Mouse (Mus musculus) effector memory CD4-positive, alpha-beta T cell, adult 7 months (primary cell): ENCODE data around the gene Pex6. TPM values are rescaled to one million over a fixed set of nuclear protein-coding genes. Genes with fewer than 3 reads are reported as not detected.

Experiments
- polyA plus RNA-seq: library from polyadenylated mRNA; unstranded; fragments of 100-300 nt; shearing (Covaris generic); gene quantifications from one replicate; pipeline ENCODE4 v1.2.1, GENCODE M21; 2017

Gene Pex6
- 27.2 TPM for polyA plus RNA-seq

DNA sequence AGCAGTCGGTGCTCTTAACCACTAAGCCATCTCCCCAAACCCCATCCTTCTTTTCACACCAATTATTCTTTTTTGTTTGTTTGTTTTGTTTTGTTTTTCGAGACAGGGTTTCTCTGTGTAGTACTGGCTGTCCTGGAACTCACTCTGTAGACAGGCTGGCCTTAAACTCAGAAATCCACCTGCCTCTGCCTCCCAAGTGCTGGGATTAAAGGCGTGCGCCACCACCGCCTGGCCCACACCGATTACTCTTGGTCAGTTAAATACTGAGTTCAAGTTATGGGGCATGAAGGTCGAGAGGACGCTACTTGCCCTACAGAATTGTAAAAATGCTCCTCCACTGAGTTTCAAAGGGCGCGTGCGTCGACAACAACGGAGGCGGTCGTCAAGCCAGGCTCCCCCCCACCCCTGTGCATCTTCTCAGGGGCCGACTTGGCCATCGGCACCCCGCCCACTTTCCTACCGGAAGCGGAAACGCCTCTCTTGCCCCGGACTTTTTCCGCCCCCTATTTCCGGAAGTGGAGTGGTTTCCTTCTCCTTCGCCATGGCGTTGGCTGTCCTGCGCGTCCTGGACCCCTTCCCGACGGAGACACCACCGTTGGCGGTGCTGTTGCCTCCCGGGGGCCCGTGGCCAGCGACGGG is at the start of gene Pex6:
Gene Pex6 (plus strand): TSS at position 505 of the 639 bp plus-strand sequence.

DNA sequence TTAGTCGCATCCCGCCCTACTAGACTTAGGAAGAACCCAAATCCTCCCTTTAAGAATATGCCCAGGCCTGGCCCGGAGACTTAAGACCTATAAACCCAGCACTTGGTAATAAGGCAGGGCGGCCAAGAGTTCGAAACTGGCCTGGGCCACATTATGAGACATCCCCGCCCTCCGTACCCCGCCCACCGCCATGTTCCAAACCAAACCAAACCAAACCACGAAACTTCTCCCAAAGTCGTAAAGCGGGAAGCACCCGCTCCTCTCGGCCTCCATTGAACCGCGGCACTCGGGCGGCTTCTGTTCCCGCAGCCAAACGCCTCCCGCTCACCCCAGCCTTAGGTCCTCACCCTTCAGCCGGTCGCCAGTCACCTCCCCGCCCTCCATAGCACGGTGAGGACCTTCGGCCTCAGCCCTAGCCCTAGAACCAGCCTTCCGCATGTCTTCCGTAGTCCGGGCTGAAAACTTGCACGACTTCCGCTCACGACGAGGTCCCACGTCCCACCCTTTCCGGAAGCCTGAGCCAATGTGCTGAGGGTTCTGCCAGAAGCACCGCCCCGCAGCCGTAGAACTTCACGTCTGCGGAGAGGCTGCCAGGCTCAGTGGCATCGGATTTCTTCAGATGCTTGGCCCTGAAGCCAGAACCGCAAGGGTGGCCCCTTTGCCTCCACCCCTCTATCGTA is 37.3 kb upstream of the Pex6 start, which contains the start of gene Rrp36:
Gene Rrp36 (minus strand): TSS at position 503 of the 680 bp plus-strand sequence.

DNA sequence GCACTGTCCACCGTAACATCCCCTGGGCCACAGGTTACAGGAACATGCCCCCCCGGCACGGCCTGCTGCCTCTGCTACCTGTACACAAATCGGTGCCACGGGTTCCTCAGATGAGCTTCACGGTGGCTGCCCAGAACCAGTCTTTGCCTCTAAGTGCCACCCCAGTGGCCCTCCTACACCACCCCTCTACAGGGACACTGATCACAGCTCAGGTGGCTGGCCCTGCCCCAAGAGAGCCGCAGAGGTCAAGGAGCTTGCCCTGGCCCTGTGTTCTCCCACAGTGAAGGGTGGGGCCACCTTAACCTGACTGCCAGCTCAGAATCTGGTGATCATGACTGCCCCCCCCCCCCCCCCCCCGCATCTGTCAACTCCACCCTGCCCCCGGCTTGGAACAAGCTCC is 32.8 kb upstream of the Pex6 start, which contains the start of gene Mea1:
Gene Mea1 (plus strand): TSS at position 378 of the 400 bp plus-strand sequence.

DNA sequence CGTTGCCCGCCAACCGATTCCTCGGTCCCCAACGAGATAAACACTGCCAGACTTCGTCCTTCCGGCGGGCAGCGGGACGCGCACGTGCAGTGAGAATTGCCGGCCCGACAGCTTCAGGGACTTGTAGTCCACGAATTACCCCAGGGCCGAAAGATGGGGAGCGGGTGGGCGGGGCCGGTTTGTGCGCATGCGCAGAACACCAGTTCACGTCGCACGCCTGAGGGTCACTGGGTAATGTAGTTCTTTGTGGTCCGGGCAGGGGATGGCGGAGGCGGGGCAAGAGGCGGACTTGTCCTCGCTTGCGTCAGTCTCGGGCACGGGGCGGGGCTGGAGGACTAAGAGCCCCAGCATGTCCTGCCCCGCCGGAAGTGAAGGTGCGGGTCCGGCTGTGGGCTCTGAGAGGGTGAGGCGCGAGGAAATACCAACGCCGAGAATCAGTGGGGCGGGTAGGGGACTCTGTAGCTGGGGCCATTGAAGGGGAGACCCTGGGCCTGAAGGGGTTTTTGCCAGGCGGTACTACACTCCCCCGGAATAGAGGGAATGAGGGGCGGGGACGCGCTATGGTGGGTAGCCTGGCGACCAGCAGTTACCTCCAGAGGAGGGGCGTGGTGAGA is 30.4 kb upstream of the Pex6 start, which contains the start of gene Klhdc3:
Gene Klhdc3 (minus strand): TSS at position 155 of the 614 bp plus-strand sequence.

DNA sequence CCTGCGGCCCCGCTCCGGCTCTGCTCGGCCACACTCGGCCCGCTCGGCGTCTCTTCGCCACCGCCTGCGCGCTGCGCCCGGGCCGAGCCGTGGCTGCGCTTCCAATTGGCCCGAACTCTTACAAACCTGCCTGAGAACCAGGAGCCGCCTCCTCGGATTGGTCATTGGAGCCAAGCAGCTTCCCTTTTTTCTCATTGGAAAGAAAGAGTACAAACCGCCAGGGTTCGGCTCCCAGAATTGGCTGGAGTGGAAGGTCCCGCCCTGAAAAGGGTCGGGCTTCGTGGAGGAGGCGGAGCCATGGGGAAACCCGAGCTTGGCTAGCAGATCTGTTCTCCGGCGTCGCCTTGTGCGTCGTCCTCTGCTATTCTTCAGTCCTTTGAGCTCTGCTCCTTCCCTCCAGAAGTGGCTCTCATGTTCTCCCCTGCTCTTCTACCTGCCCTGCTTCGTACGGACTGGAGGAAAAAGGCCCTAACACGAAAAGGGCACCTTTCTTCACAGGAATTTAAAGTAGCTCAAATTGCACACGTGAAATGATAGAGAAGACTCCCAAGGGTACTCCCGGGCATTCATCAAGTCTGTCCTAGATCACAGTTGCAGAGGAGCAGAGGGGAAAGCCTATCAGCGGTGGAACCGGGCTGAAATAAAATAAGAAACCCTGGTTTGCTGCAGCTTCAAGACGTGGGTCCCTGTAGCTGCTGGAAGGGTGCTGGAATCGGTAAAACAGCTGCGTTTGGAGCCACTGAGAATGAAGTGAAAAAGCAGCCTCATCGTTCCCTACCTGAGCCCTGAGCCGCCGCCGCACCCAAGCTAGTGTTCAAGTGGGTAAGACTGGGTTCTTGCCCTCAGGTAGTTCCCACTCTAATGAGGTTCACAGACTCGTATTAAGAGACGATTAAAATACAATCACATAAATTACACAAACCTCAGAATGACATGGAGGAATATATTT is 6.1 kb upstream of the Pex6 start, which contains the start of gene Ppp2r5d:
Gene Ppp2r5d (minus strand): TSS at position 225 of the 949 bp plus-strand sequence.

DNA sequence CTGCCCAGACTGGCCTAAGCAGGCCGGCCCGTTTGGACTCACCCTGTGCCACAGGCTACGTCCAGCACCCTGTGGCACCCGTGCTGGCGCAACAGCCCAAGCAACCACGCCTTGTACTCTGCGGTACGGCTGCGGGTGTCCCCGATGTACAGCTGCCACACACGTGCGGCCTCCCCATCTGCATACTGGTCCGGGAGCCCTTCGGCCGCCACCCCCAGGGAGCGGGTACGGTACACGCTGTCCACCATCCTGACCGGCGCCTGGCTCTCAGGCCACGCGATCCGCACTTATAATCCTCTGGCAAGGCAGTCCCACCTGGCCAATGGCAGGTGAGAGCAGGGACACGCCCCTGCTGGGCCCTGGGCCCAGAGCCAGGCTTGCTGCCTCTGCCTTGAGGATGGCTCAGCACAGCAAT is 17.6 kb downstream of the Pex6 start, which contains the start of gene Gnmt:
Gene Gnmt (minus strand): TSS at position 265 of the 415 bp plus-strand sequence.

DNA sequence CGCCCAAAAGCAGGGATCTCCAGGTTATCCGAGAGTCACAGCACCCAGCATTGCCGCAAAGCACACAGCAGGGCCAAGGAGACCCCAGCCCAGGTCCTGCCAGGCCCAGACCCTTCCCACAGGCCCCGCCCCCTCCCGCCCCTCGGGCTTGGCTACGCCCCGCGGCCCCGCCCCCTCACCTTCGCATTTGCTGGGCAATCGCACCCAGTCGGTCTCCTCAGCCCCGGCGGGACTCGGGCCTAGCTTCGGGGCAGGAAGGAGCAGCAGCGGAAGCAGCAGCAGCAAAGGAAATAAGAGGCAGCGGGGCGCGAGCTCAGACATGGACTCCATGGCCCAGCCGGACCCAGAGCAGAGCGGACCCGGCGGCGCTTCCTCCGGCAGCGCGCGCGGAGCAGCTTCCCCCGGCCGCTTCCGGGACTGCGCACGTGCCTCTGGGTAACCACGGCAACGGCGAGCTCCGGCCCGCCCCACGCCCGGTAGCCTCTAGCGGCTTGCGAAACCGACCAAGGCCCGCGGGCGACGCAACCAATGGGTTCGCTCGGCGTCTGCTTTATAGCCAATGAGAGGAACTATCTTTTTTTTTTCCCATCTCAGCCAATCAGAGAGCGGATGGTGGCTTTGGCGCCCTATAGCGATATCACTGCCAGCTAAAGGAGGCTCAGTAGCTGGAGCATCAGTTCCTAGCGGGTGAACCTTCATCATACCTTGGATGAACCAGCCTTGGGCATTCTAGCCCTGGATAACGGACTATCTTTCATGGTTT is 40.7 kb downstream of the Pex6 start, which contains the start of gene Cnpy3:
Gene Cnpy3 (minus strand): TSS at position 421 of the 763 bp plus-strand sequence.

DNA sequence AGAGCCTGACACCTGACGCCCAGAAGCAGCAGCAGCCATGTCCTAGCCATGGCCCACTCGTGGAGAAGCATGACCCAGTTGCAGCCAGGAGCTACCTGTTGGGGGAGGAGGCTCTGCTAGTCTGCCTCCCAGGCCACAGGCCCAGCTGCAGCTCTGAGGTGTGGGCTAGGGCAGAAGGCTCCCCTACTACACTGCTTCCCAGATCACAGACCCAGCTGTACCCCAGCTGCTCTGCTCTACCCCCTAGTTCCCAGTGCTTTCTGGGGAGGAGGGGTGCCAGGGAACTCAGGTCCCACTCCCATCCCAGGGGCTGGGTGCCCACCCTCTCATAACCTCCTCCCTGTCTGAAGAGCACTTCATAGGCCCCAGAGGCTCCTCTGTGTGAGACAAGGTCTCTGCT is 52.3 kb downstream of the Pex6 start, which contains the start of gene Ptcra:
Gene Ptcra (minus strand): TSS at position 169 of the 400 bp plus-strand sequence.

DNA sequence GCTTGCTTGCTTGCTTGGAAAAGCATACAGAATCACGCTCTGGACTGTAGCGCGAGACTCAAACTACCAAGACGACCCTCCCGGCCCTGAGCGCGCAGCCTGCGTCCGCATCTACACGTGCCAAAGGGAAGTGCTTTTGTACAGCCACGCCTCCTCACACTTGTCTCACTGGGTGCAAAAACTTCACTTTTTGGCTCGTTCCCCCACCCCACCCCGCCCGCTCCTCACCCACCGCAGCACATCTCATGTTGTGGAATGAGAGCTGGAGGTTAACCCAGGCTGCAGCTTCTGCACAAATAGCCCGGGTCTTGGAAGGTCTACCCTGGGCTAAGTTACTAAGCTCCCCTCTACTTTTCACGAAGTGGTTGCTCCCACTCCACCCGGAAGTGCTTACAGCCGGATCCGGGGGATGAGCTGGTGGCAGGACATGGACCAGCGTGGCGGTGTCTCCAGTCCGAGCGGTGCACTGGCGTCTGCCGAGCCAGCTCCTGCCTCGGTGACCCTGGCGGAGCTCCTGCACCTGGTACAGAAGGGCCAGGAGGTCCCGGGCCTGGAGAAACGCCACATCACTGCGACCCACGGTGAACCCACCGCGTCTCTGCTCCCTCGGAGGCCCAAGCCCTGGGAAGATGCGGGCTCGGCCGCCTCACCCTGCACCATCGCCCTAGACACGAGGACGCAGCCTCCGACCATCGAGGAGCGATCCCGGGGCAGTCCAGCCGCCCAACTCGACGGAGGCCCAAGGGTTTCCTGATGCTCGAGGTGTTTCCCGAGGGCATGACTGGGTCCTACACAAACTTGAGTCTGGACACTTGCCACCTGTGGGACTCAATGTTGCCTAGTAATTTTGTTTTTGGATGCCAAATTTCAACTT is 61.4 kb downstream of the Pex6 start, which contains the start of gene 2310039H08Rik:
Gene 2310039H08Rik (plus strand): TSS at position 232 of the 874 bp plus-strand sequence.

Other genes starting within 250 kb of the Pex6 start
- gene Ttbk1, start 223.8 kb upstream of the Pex6 start, polyA plus RNA-seq: 0.13 TPM
- 0.96 TPM for gene Dnph1, start 214.8 kb upstream of the Pex6 start, polyA plus RNA-seq
- gene Cul9, start 165.1 kb upstream of the Pex6 start, polyA plus RNA-seq: 5.4 TPM
- 26.4 TPM for gene Srf, start 155.3 kb upstream of the Pex6 start, polyA plus RNA-seq
- gene Ptk7, start 82.0 kb upstream of the Pex6 start, polyA plus RNA-seq: not detected
- 17.7 TPM for gene Klc4, start 65.4 kb upstream of the Pex6 start, polyA plus RNA-seq
- gene Mrpl2, start 65.2 kb upstream of the Pex6 start, polyA plus RNA-seq: 34.7 TPM
- 1.5 TPM for gene Cul7, start 61.1 kb upstream of the Pex6 start, polyA plus RNA-seq
- gene Rrp36, start 37.1 kb upstream of the Pex6 start, polyA plus RNA-seq: 36.3 TPM
- gene Mea1, start 32.7 kb upstream of the Pex6 start, polyA plus RNA-seq: 81.7 TPM
- gene Klhdc3, start 30.5 kb upstream of the Pex6 start, polyA plus RNA-seq: 82.7 TPM
- 49.9 TPM for gene Ppp2r5d, start 6.4 kb upstream of the Pex6 start, polyA plus RNA-seq
- gene Gnmt, start 17.7 kb downstream of the Pex6 start, polyA plus RNA-seq: not detected
- 42.4 TPM for gene Cnpy3, start 40.8 kb downstream of the Pex6 start, polyA plus RNA-seq
- gene Ptcra, start 52.2 kb downstream of the Pex6 start, polyA plus RNA-seq: not detected
- 22.3 TPM for gene 2310039H08Rik, start 61.2 kb downstream of the Pex6 start, polyA plus RNA-seq
- 71.3 TPM for gene Rpl7l1, start 71.2 kb downstream of the Pex6 start, polyA plus RNA-seq
- gene Bicral, start 147.0 kb downstream of the Pex6 start, polyA plus RNA-seq: 17.5 TPM
- gene Tbcc, start 179.2 kb downstream of the Pex6 start, polyA plus RNA-seq: 25.9 TPM
- 0.22 TPM for gene Prph2, start 199.0 kb downstream of the Pex6 start, polyA plus RNA-seq